Mouse (Mus musculus): ENCODE results near the gene Mroh2b.

Gene Mroh2b

DNA sequence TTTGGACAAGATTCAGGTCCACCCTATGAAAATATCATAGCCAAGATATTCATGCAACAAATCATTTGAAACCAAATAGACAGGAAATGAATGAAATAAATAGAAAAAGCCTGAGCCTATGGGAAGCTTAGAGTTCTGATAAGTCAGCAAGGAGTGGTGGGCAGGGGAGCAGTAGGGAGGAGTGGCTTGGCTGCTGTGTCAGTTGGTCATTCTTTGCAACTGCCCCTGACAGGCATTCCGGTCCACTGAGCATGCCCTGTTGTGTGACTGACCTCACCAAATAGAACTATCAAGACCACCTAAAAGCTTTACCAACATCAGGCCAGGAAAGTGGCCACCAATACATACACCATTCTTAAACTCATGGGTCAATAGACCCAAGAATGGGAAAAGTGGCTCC is at the start of gene Mroh2b:
TSS of gene Mroh2b (plus strand) at position 301 of the 400 bp plus-strand sequence.
- no peak for DNase-seq (ENCODE audit: low spot score)

DNA sequence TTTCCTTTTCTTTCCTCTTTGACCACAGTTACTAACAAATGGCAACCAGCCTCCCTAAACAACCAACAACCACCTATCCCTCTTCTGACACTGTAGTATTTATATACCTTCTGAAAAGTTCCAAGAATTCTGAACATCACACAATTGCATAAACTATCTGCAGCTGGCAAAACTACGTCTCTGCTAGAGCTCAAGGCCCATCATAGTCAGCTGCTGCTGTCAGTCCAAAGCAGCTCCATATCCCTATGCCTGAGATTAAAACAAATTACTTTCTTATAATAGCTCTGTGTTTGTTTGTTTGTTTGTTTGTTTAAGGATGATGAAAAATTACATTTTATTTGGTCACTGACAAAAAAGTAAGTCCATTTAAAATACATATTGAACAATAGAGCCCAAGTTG is 48.5 kb upstream of the Mroh2b start:
- DNase-seq (ENCODE audit: low spot score): no peak

DNA sequence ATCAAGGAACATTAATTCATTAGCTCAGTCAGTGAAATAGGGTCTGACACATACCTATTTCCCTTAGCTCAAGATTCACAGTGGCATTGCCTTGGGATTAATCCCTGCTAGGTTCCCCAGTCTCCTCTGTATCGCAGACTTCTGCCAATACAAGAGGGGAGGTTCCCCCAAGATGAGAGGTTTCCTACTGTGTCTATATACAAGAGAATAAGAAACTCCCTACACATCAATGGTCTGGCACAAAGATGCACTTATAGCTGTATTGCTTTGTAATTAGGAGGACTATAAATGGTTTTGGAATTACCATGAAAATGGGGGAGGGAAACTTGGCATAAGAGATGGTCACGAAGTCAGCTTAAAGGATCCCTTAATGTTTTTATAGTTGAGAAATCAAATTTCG is 3.6 kb upstream of the Mroh2b start:
- DNase-seq (ENCODE audit: low spot score): no peak

DNA sequence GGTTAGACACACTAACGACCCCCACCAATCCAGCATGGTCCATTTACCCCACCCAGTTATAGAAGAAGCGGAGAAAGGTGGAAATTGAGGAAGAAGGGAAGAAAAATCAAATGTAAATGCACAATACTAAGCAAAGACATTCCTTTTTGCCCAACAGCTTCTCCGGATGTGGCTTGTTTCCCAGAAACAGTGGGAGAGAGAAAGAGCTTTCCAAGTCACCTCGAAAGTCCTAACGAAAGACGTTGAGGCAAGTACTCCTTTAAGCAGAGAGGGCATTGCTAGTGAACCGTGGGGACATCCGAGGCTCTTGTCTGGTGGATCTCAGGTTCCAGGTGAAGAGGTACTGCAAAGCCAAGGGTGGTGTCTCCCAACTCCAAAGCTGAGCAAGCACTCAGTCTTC is 36.2 kb downstream of the Mroh2b start:
- no peak for DNase-seq (ENCODE audit: low spot score)

DNA sequence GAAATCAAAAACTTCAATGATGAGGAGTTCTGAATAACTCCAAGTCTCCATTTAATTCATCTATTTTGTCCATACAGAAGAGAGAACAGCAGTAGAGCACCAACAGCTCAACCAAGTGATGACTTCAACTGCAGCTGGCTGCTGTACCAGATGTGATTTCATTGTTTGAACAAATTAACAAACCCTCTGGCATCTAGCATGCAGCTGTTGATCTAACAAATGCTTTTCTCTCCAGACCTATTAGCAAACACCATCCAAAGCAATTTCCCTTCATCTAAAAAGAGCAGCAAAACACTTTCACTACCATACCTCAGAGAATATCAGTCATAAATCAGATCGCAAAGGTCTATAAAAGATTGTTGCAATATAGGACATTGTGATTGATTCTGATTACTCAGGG is 74.8 kb downstream of the Mroh2b start:
- no peak for DNase-seq (ENCODE audit: low spot score)

DNA sequence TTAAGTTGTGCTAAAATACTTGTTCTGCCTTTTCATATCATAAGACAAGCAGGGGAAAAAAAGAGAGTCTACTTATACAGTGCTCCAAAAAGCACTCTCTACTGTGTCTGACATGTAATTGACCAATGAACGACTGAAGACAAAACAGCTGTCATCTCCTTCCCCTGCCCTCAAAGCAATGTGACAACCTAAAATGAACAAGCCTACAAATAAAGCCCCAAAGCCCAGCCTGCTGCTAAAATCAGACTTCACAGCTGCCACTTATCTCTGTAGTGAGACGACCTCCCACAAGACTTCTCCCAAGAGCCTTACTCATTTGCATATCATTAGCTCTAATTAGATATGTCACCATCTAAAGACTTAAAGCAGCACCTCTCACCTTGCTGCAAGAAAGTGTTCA is 104.4 kb downstream of the Mroh2b start:
- no peak for DNase-seq (ENCODE audit: low spot score)

DNA sequence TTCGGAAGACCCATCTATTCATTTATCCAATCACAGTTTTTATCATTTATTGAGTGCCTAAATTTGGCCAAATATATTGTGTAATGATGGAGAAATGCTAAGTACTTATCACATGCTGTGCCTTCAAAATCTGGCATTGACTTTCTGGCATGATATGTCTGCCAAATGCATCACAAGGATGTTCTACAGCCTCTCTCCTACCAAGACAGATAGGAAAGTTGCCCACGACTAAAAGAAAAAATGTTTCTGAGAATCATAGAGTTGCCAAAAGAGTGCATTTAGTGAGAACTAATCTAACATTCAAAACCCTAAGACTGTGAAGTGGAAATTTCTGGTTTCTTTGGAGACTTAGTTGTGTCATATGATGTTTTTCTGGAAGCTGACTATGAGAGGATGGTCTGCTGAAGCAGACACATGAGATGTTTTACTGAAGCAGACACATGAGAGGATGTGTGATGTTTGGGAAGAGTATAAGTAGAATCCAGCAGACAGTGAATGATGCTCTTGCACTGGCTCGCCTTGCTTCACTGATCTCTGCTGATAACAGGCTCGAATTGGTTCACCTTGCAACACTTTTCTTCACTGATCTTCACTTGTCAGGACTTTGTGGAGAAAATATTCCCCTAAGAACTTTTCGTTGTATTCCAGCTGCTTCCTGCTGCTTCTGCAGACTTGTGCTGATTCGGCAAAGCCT is 105.1 kb downstream of the Mroh2b start:
- no peak for DNase-seq (ENCODE audit: low spot score)

DNA sequence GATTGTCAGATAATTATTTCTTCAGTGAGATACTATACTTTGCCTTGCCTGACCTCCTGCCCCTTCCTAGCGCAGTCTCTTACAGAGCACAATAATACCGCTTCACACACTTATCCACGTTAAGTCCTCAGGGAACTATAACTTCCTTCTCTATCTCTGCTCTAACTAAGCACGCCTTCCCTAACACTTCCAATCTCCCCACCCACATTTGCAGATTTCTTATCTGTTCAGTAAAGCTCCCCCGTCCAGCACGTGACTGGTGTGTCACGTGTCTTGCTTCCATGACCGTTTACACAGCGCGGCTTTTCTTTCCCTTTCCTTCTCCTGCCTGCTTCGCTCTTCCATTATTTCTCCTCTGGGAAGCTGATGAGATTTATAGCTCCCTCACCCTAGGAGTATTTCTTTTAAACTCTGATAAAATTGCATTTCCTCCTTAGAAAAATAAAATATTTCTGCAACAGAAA is 111.1 kb downstream of the Mroh2b start:
- DNase-seq (ENCODE audit: low spot score): no peak

All from adipocyte (in vitro differentiated cells).